Mouse (Mus musculus) telencephalon, adult 2 months (tissue): ENCODE measurements around the gene Gm11596.
"Not testable (repeated sequence)": the region's sequence is repeated elsewhere in the genome, so short reads cannot be mapped to it uniquely, and the experiment has no call there.

ENCODE experiments used
- DNase-seq: peaks from one replicate; pipeline ENCODE4 v3.0.0-alpha.2; 2011; ENCODE audit warnings: low read depth, low spot score

The Gm11596 gene

DNA sequence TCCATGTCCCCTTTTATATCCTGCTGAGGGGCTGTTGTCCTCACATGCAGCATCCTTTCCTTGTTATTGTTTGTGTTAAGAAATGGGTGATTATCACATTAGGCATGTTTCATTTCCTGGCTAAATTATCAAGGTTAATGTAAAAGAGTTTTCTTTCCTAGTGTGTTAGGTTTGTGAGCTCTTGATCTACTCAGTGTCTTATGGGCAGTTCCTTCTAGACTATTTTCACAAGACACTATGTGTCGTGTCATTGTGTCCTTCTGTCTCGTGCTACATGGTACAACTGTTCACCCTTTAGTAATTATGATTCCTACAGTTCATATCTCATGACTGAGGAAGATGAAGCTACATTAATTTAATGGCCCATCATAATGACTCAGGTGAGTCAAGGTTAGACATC lies at the start of gene Gm11596:
Gm11596 (minus strand) TSS at position 101 of the 400 bp plus-strand sequence.
- no peak for DNase-seq

- DNase-seq, result no peak
Measured at GRCm38 (mm10) chr11:99842185-99842584, 48.9 kb upstream of the Gm11596 start.

GRCm38 (mm10) chr11:99837966-99838365 lies 44.7 kb upstream of the Gm11596 start, which contains the start of gene 2300003K06Rik:
TSS of gene 2300003K06Rik (minus strand) at chr11:99838066.
- DNase-seq, result no peak

GRCm38 (mm10) chr11:99815566-99815965 lies 22.3 kb upstream of the Gm11596 start, which contains the start of gene Gm11564:
TSS of gene Gm11564 (minus strand) at chr11:99815666.
- not testable (repeated sequence) for DNase-seq

GRCm38 (mm10) chr11:99809792-99810191 lies 16.5 kb upstream of the Gm11596 start, which contains the start of gene Krtap4-13:
TSS of gene Krtap4-13 (minus strand) at chr11:99809892.
- DNase-seq, result not testable (repeated sequence)

- DNase-seq, result not testable (repeated sequence)
Measured at GRCm38 (mm10) chr11:99804346-99804745, 11.1 kb upstream of the Gm11596 start, which contains the start of gene Gm11554. TSS of gene Gm11554 (minus strand) at chr11:99804446.

DNA sequence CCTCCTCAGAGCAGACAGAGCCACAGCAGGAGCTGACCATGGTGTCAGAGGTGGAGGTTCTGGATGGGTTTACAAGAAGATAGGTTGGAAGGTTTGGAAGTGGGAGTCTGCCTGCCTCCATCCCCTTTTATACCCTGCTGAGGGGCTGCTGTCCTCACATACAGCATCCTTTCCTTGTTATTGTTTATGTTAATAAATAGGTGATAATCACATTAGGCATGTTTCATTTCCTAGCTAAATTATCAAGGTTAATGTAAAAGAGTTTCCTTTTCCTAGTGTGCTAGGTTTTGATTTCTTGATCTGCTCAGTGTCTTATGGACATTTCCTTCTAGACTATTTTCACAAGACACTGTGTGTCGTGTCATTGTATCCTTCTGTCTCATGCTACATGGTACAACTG lies 5.6 kb upstream of the Gm11596 start, which contains the start of gene Gm11569:
Gm11569 (minus strand) TSS at position 101 of the 400 bp plus-strand sequence.
- DNase-seq, result not testable (repeated sequence)

DNA sequence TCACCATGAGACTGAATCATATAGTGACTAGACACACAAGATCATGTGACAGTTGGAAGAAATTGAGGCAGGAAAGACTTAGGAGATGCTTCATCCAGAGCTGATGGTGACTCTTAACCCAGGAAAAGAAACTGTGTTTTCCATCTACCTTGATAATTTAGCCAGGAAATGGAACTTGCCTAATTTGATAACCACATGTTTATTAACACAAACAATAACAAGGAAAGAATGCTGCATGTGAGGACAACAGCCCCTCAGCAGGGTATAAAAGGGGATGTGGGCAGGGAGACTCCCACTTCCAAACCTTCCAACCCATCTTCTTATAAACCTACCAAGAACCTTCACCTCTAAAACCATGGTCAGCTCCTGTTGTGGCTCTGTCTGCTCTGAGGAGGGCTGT lies 8.4 kb downstream of the Gm11596 start, which contains the start of gene Krtap4-9:
Krtap4-9 (plus strand) TSS at position 301 of the 400 bp plus-strand sequence.
- not testable (repeated sequence) for DNase-seq

DNA sequence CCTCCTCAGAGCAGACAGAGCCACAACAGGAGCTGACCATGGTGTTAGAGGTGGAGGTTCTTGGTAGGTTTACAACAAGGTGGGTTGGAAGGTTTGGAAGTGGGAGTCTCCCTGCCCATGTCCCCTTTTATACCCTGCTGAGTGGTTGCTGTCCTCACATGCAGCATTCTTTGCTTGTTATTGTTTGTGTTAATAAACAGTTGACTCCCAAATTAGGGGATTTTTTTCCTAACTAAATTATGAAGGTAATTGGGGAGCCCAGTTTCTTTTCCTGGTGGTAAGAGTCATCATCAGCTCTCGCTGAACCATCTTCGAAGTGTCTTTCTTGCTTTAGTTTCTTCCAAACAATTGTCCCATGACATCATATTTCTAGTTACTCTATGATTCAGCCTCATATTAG lies 12.7 kb downstream of the Gm11596 start, which contains the start of gene Krtap4-8:
Krtap4-8 (minus strand) TSS at position 101 of the 400 bp plus-strand sequence.
- no peak for DNase-seq

DNA sequence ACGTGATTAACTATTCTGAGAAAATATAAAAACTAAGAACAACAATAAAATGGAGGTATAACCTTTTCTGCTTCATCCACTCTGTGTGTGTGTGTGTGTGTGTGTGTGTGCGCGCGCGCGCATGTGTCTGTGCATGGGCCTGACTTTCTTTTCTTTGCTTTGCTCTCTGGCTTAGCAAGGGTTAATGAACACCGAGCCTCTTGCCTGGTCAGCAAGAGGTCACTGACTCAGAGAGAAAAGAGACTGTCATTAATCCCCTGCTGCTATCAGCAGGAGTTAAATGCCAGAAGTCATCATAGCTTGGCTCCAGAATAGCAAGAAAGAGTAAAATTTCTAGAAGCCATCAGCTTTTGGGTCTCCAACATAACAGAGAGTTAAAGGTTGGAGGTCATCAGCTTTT lies 14.9 kb downstream of the Gm11596 start:
- no peak for DNase-seq

DNA sequence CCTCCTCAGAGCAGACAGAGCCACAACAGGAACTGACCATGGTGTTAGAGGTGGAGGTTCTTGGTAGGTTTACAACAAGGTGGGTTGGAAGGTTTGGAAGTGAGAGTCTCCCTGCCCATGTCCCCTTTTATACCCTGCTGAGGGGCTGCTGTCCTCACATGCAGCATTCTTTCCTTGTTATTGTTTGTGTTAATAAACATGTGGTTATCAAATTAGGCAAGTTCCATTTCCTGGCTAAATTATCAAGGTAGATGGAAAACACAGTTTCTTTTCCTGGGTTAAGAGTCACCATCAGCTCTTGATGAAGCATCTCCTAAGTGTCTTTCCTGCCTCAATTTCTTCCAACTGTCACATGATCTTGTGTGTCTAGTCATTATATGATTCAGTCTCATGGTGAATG lies 20.5 kb downstream of the Gm11596 start, which contains the start of gene Gm11595:
Gm11595 (minus strand) TSS at position 101 of the 400 bp plus-strand sequence.
- DNase-seq, result not testable (repeated sequence)

DNA sequence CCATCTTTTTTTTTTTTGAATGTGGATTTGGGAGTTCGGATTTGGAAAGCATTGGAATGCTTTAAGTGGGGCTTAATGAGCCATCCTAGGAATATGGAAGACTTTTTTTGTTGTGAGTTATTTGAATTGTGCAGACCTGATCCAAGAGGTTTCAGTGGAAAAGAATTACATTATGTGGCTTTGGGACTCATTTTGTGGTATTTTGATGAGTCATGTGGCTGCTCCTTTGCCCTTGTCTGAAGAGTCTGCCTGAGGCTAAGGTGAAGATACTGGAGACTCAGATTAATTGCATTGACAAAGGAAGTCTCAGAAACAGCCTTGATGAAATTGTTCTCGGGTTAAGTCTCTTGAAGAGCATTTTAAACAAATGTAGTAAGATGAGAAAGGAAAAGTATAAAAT lies 24.9 kb downstream of the Gm11596 start:
- DNase-seq, result no peak

- no peak for DNase-seq
Measured at GRCm38 (mm10) chr11:99758877-99759276, 34.4 kb downstream of the Gm11596 start.

GRCm38 (mm10) chr11:99743985-99744384 lies 49.3 kb downstream of the Gm11596 start:
- no peak for DNase-seq
